Mouse (Mus musculus) lung, postnatal 0 days (tissue): ENCODE results near the gene 6430531B16Rik.

Source experiments
- CTCF ChIP-seq: IDR thresholded peaks from 2 replicates; pipeline ENCODE4 v1.5.1; 2016; ENCODE audit warnings: antibody characterized with exemption, mild to moderate bottlenecking
- EP300 ChIP-seq: IDR thresholded peaks from 2 replicates; pipeline ENCODE4 v1.6.1; 2016; ENCODE audit warnings: antibody characterized with exemption, mild to moderate bottlenecking, control low read depth

DNA sequence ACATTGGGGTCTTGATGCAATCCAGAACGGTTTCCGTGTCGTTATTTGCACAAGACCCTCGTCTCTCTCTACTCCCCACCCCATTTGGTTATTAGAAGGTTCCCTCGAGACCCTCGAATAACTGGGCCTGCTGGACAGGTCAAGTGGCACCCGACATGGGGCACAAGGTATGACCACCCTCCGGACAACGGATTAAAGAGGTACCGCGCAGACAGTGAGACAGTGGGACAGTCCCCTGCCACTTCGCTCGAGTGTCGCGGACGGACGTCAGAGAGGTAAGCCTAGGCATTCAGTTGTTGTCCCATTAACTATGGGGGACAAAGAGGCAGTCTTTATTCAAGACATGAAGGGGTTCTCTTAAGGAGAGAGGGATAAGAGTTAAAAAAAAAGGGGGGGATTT, 32.8 kb upstream of the 6430531B16Rik start:
- no peak for TF ChIP-seq CTCF
- no peak for TF ChIP-seq EP300
